Mouse (Mus musculus) lung, embryonic 16.5 days (tissue): ENCODE results near the gene Amph. TPM values are rescaled to one million over a fixed set of nuclear protein-coding genes. Genes with fewer than 3 reads are reported as not detected.

Experiments used
- ATAC-seq: fragments of 200-750 bp; cut with Nextera tagmentation; 2 replicates; pipeline ENCODE4 v1.8.0; 2017; ENCODE audit warnings: low read depth, mild to moderate bottlenecking, moderate library complexity
- H3K27ac ChIP-seq: fragments of 300-500 bp; sonication (generic); 2 replicates; pipeline ENCODE4 v1.5.1; 2014; ENCODE audit warnings: mild to moderate bottlenecking, control low read depth, low read length
- H3K27me3 ChIP-seq: fragments of 300-500 bp; sonication (generic); 2 replicates; pipeline ENCODE4 v1.6.1; 2014; ENCODE audit warnings: low read depth, low read length, mixed read lengths; ENCODE audit not compliant: control insufficient read depth, insufficient read depth
- H3K36me3 ChIP-seq: fragments of 300-500 bp; sonication (generic); 2 replicates; pipeline ENCODE4 v1.6.1; 2014; ENCODE audit warnings: low read length; ENCODE audit not compliant: control insufficient read depth, insufficient read depth
- H3K4me1 ChIP-seq: fragments of 300-500 bp; sonication (generic); replicated peaks from 2 replicates; pipeline ENCODE4 v1.6.1; 2014; ENCODE audit warnings: low read length, mixed read lengths; ENCODE audit not compliant: control insufficient read depth, insufficient read depth
- H3K4me2 ChIP-seq: fragments of 300-500 bp; sonication (generic); 2 replicates; pipeline ENCODE4 v1.6.1; 2014; ENCODE audit warnings: low read depth, low read length, control low read depth
- H3K4me3 ChIP-seq: fragments of 300-500 bp; sonication (generic); 2 replicates; pipeline ENCODE4 v1.5.1; 2014; ENCODE audit warnings: mild to moderate bottlenecking, low read length, control low read depth
- H3K9ac ChIP-seq: fragments of 300-500 bp; sonication (generic); 2 replicates; pipeline ENCODE4 v1.6.1; 2014; ENCODE audit warnings: low read length, control low read depth
- H3K9me3 ChIP-seq: fragments of 300-500 bp; sonication (generic); 2 replicates; pipeline ENCODE4 v1.6.1; 2016; ENCODE audit warnings: low read length; ENCODE audit not compliant: control insufficient read depth
- WGBS: fragments of 180-500 bp; shearing (Covaris S2); extraction: QIAGEN DNeasy Blood & Tissue Kit; methylation state at CpG from one replicate; pipeline ENCODE4 v1.1.7; 2014; 5-methylcytosine and 5-hydroxymethylcytosine counted together
- polyA plus RNA-seq: library from polyadenylated mRNA; unstranded; fragments of >200 nt; fragmentation: Nextera tagmentation; extraction: Ambion mirVana; gene quantifications from 2 replicates; pipeline ENCODE4 v1.2.1, GENCODE M21; 2015

The Amph gene
- polyA plus RNA-seq, 1 experiment from 2014 or later, result 2.0 TPM

DNA sequence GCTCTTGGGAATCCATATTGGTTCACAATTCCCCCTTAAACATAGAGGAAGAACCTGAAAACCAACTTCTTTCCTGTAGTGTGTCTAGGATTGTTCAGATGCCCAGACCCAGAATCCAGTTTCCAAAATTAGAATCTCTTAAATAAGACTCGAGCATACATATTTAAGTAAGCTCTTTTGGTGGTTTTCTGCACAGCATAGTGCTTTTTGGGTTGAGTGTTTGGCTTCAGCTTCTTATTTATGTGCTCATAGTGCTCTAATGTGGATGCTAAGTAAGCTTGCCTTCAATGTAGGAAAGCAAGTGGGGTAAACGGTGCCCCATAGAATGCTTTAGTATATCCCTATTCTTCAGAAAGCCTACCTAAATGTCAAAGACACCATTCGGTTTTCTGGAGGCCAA lies 9.0 kb downstream of the Amph start:
- Histone ChIP-seq H3K9ac (no peak overlapping the region), H3K27ac (no peak overlapping the region), H3K9me3 (no peaks in the 10 kb centered on the region), H3K4me1 (no peaks in the 10 kb centered on the region), H3K4me2 (no peak overlapping the region), H3K27me3 (no peaks in the 10 kb centered on the region), H3K4me3 (no peak overlapping the region), H3K36me3 (no peaks in the 10 kb centered on the region)
- WGBS, result 81% methylated on average over 3 of the region's 3 CpGs
- ATAC-seq, result no peak

DNA sequence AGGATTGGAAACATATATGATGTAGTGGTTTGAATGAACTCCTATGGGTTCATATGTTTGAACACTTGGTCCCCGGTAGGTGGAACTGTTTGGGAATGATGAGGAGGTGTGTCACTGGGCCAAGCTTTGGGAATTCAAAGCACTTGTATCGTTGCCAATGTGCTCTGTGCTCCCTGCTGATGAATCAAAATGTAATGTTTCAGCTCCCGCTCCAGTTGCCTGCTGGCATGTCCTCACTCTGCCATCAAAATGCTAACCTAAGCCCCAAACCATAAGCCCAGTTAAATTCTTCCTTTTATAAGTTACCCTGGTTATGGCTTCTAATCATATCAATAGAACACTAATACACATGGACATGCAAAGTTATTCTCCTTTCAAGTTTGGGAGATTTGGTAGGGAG lies 24.6 kb downstream of the Amph start:
- no peak overlapping the region for H3K4me3 ChIP-seq
- H3K9me3 ChIP-seq, result no peaks in the 10 kb centered on the region
- no peaks in the 10 kb centered on the region for H3K36me3 ChIP-seq
- WGBS, result 76% methylated on average over 3 of the region's 3 CpGs
- H3K4me1 ChIP-seq, result no peaks in the 10 kb centered on the region
- H3K4me2 ChIP-seq, result no peak overlapping the region
- no peak overlapping the region for H3K9ac ChIP-seq
- H3K27ac ChIP-seq, result no peak overlapping the region
- ATAC-seq, result no peak
- H3K27me3 ChIP-seq, result no peaks in the 10 kb centered on the region

DNA sequence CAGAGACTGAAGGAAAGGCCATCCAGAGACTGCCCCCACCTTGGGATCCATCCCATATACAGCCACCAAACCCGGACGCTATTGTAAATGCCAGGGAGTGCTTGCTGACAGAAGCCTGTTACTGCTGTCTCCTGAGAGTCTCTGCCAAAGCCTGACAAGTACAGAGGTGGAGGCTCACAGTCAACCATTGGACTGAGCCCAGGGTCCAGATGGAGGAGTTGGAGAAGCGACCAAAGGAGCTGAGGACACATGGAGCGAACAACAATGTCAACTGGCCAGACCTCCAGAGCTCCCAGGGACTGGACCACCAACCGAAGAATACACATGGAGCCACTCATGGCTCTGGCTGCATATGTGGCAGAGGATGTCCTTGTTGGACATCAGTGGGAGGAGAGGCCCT lies 26.3 kb downstream of the Amph start:
- 85% methylated on average over 5 of the region's 5 CpGs for WGBS
- no peak overlapping the region for H3K4me2 ChIP-seq

DNA sequence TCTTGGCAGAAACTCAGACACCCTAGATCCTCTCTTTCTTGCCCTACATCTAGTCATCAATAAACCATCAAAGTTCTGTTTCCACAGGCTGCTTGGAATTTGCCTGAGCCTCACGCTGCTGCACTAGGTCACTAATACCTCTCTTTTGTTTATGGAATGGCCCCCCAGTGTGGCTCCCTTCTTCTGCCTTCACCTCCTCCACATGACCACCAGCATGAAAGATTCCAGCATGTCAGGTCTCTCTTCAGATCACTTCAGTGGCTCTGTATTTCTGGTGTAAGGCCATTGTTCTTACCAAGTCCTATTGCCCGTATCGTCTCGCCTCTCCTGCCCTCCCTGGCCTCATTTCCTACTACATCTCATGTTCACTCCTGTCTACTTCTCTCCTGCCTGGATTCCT lies 39.3 kb downstream of the Amph start:
- no peak for ATAC-seq
- 80% methylated on average over 4 of the region's 4 CpGs for WGBS
- no peaks in the 10 kb centered on the region for H3K9me3 ChIP-seq

More for the DNA sequence above, 26.3 kb downstream of the Amph start:
- Histone ChIP-seq H3K9me3 (no peaks in the 10 kb centered on the region), H3K4me1 (no peaks in the 10 kb centered on the region), H3K27me3 (no peaks in the 10 kb centered on the region), H3K9ac (no peak overlapping the region), H3K27ac (no peak overlapping the region), H3K36me3 (no peaks in the 10 kb centered on the region), H3K4me3 (no peak overlapping the region)
- no peak for ATAC-seq

DNA sequence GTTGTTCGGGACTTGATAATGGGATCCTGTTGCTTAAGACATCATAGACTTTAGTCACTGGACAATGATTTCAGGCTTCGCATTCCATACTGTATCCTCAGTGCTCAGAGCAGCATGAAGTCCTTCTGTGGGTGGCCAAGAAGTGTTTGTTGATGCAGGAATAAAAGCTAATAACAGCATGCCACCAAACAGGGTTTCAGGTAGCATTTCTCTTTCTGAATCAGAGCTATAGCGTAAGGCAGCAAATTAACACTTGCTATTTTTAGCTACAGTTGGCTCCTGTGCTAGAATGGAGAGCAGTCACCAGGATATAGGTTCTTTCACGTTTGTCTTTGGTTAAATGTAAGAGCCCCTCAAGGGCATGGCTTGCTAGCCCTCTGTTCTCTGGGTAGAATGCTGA lies 40.3 kb downstream of the Amph start:
- WGBS, result 68% methylated on average over 4 of the region's 4 CpGs
- Histone ChIP-seq H3K27ac (no peak overlapping the region), H3K36me3 (no peaks in the 10 kb centered on the region), H3K27me3 (no peaks in the 10 kb centered on the region), H3K9me3 (no peaks in the 10 kb centered on the region), H3K9ac (no peak overlapping the region), H3K4me2 (no peak overlapping the region), H3K4me3 (no peak overlapping the region), H3K4me1 (no peaks in the 10 kb centered on the region)
- no peak for ATAC-seq

More for the DNA sequence above, 39.3 kb downstream of the Amph start:
- H3K4me2 ChIP-seq, result no peak overlapping the region
- no peaks in the 10 kb centered on the region for H3K4me1 ChIP-seq
- no peaks in the 10 kb centered on the region for H3K36me3 ChIP-seq
- no peak overlapping the region for H3K27ac ChIP-seq
- H3K9ac ChIP-seq, result no peak overlapping the region
- no peaks in the 10 kb centered on the region for H3K27me3 ChIP-seq
- no peak overlapping the region for H3K4me3 ChIP-seq

DNA sequence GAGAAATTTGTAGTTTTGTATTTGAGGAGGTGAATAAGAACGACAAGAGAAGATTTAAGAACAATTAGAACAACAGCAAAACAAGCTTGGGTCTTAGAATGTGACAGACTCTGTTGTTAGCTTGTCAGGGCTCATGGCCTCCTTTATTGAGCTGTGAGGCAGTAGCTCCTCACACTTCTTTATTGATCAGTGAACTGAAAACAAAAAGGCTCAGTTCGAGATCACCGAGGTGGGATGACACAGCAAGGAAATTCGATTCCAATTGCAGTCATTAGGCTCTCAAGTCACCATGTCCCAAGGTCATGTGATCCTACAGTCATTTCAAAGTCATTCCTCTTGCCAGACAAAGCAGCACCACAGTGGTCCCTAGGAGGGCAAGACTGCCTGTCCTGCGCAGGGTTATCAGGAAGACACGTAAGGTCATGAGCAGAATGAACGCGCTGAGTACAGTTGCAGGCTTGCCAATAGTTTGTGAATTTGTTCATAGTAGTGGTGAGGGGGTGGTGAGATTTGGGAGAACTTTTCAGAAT lies 41.2 kb downstream of the Amph start:
- no peak overlapping the region for H3K4me2 ChIP-seq
- H3K27ac ChIP-seq, result no peak overlapping the region
- no peaks in the 10 kb centered on the region for H3K4me1 ChIP-seq
- H3K9me3 ChIP-seq, result no peaks in the 10 kb centered on the region
- H3K36me3 ChIP-seq, result no peaks in the 10 kb centered on the region
- no peaks in the 10 kb centered on the region for H3K27me3 ChIP-seq
- 73% methylated on average over 8 of the region's 8 CpGs for WGBS
- no peak overlapping the region for H3K9ac ChIP-seq
- no peak overlapping the region for H3K4me3 ChIP-seq
- no peak for ATAC-seq

DNA sequence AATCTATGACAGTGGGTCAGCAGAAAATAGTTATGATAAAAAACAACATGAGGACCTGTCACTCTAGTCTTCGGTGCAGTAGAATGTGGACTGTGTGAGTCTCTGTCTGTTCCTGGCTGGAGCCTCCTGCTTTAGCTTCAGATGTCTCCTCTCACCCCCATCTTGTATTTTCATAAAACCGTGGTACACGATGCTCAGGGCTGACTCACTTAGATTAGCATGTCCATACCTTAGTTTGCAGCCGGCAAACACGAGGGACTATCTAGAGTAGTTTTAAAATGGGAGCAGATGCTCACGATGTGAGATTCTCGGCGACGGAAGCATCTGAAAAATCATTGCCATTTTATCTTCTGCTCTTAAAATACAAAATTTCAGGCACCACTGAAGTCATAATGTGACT lies 54.5 kb downstream of the Amph start:
- no peak overlapping the region for H3K9ac ChIP-seq
- H3K4me3 ChIP-seq, result no peak overlapping the region
- no peaks in the 10 kb centered on the region for H3K4me1 ChIP-seq
- no peak for ATAC-seq
- H3K27me3 ChIP-seq, result no peaks in the 10 kb centered on the region
- no peaks in the 10 kb centered on the region for H3K9me3 ChIP-seq
- no peak overlapping the region for H3K27ac ChIP-seq
- H3K36me3 ChIP-seq, result no peaks in the 10 kb centered on the region
- H3K4me2 ChIP-seq, result no peak overlapping the region
- 87% methylated on average over 9 of the region's 9 CpGs for WGBS

DNA sequence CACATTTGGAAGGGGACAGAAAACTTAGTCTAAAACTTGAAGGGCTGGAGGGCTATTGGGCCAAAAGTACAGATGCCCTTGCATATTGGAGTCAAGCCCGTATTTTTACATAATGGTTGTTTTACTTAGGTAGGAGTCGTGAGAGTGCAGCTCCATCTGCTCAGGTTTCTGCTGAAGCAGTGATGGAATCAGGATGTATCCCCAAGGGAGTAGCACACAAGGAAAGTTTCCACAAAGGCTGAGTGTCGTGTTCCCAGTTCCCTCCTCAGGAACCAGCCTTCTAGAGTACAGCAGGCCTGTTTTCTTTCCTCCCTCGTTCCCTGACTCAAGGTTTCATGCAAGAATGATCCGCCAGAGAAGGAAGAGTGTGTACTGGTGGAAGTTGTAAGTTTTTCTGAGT lies 56.4 kb downstream of the Amph start:
- 71% methylated on average over 5 of the region's 5 CpGs for WGBS
- Histone ChIP-seq H3K27me3 (no peaks in the 10 kb centered on the region), H3K36me3 (no peaks in the 10 kb centered on the region), H3K4me2 (no peak overlapping the region), H3K27ac (no peak overlapping the region), H3K9me3 (no peaks in the 10 kb centered on the region), H3K9ac (no peak overlapping the region), H3K4me3 (no peak overlapping the region), H3K4me1 (no peaks in the 10 kb centered on the region)
- no peak for ATAC-seq

DNA sequence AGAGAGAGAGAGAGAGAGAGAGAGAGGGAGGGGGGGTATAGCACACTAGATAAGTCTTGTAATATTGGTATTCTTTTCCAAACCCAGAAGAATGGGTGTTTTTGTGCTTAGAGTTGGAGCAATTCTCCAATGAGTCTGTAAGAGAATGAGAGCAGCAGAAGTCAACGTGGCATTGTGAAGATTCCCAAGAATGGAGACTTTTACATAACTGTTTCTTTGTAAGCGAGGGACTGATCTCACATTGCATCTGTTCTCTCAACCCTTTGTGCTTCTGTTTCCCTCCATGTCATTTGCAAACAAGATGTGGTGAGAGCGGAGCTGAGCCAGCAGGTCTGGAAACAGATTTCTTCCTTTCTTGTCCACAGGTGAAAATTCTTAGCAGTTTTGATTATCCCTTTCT lies 60.4 kb downstream of the Amph start:
- Histone ChIP-seq H3K27me3 (no peaks in the 10 kb centered on the region), H3K4me3 (no peak overlapping the region), H3K9ac (no peak overlapping the region), H3K27ac (no peak overlapping the region), H3K4me2 (no peak overlapping the region), H3K36me3 (no peaks in the 10 kb centered on the region), H3K9me3 (no peaks in the 10 kb centered on the region), H3K4me1 (no peaks in the 10 kb centered on the region)
- WGBS, result 76% methylated on average over 3 of the region's 3 CpGs
- no peak for ATAC-seq

DNA sequence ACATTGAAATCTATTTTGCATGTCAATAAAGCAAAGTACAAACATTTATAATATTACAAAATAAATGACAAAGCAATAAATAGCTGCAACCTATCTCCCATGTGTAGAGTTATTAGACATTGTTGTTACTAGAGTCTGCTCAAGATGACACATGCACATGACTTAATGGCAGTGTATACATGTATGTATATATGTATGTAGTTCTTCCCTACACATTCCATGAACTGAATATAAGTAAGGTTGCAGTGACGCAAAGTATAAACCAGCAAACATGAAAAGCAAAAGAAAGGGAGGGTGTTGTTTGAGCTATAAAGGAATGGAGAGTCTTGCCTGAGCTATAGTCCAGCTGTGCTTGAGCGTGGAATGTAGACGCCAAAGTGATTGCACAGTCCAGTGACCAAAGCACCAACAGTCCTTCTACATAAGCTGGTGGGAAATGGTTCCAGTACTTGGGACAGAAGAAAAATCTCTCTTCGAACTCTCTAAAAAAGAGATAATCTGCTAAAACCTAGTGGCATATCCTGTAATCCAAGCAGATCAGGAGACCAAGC lies 66.9 kb downstream of the Amph start:
- peak overlapping the region; percentile 55; the same call in 1 of the 2 replicates for H3K27ac ChIP-seq
- 59% methylated on average over 4 of the region's 4 CpGs for WGBS
- no peaks in the 10 kb centered on the region for H3K27me3 ChIP-seq
- H3K4me1 ChIP-seq, result no peaks in the 10 kb centered on the region
- peak; percentile 93 for ATAC-seq
- no peaks in the 10 kb centered on the region for H3K9me3 ChIP-seq
- no peak overlapping the region for H3K4me3 ChIP-seq
- H3K4me2 ChIP-seq, result no peak overlapping the region
- H3K36me3 ChIP-seq, result no peaks in the 10 kb centered on the region
- no peak overlapping the region for H3K9ac ChIP-seq
